Mouse (Mus musculus): ENCODE measurements around the gene Arpc4. TPM values are rescaled to one million over a fixed set of nuclear protein-coding genes. Genes with fewer than 3 reads are reported as not detected.
A peak's percentile ranks its signal among the peaks of the same experiment; 100 is the strongest.

Arpc4 gene
- polyA plus RNA-seq, 1 experiment = 14.9 TPM

DNA sequence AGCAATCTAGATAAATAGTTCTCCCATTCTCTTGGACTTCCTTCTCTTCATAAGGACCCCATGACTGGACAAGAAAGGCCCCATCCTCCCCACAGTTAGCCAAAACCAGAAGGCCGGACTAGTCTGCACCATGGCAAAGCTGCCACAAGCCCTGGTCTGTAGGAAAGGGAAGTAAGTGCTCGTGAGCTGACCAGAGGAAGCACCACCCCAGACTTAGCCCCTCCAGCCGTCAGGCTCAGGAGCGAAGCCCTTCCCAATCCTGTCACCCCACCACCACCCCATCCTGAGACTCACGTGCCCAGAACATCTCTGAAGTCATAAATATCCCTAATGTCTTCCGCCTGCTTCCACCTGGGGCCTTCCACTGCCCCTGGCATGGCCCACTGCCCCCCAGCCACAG, 36.3 kb upstream of the Arpc4 start:
- H3K27me3 ChIP-seq (ENCODE audit: control insufficient read depth) = peaks cover 10% of the 10 kb centered on the region
- H3K4me1 ChIP-seq (ENCODE audit: control insufficient read depth) = peaks cover 17% of the 10 kb centered on the region
- TF ChIP-seq GATA1 (IDR thresholded peaks at IDR 0.05; ENCODE audit: low read length) (no peak), TAL1 (IDR thresholded peaks at IDR 0.05; ENCODE audit: low read length) (no peak)
- H3K36me3 ChIP-seq (ENCODE audit: control insufficient read depth) = peaks cover 5% of the 10 kb centered on the region; the same call in 1 of the 2 replicates
- H3K4me3 ChIP-seq (replicated peaks) = no peak overlapping the region
- no peaks in the 10 kb centered on the region for H3K9me3 ChIP-seq (ENCODE audit: control insufficient read depth, low read length)

DNA sequence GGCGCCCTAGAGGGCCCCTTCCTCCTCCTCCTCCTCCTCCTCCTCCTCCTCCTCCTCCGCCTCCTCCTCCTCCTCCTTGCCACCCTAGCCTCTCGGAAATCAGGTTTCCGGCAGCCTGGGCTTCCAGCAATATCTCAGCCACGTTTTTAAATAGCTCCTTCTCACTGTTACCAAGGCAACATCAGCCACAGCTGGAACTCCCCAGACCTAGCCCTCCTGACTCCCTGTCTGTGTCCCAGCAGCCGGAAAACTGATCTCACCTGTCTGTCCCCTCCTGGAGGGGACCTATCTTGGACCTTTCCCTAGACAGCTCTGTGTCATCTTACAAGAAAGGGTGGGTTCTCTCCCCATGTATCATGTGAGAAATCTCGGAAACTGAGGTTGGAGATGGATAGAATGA, 35.6 kb upstream of the Arpc4 start:
- H3K9me3 ChIP-seq (ENCODE audit: control insufficient read depth, low read length) = no peaks in the 10 kb centered on the region
- no peak overlapping the region for H3K4me3 ChIP-seq (replicated peaks)
- TF ChIP-seq GATA1 (IDR thresholded peaks at IDR 0.05; ENCODE audit: low read length) (no peak), TAL1 (IDR thresholded peaks at IDR 0.05; ENCODE audit: low read length) (no peak)
- H3K36me3 ChIP-seq (ENCODE audit: control insufficient read depth) = peaks cover 3% of the 10 kb centered on the region; the same call in 1 of the 2 replicates
- peaks cover 14% of the 10 kb centered on the region for H3K4me1 ChIP-seq (ENCODE audit: control insufficient read depth)
- peaks cover 10% of the 10 kb centered on the region for H3K27me3 ChIP-seq (ENCODE audit: control insufficient read depth)

DNA sequence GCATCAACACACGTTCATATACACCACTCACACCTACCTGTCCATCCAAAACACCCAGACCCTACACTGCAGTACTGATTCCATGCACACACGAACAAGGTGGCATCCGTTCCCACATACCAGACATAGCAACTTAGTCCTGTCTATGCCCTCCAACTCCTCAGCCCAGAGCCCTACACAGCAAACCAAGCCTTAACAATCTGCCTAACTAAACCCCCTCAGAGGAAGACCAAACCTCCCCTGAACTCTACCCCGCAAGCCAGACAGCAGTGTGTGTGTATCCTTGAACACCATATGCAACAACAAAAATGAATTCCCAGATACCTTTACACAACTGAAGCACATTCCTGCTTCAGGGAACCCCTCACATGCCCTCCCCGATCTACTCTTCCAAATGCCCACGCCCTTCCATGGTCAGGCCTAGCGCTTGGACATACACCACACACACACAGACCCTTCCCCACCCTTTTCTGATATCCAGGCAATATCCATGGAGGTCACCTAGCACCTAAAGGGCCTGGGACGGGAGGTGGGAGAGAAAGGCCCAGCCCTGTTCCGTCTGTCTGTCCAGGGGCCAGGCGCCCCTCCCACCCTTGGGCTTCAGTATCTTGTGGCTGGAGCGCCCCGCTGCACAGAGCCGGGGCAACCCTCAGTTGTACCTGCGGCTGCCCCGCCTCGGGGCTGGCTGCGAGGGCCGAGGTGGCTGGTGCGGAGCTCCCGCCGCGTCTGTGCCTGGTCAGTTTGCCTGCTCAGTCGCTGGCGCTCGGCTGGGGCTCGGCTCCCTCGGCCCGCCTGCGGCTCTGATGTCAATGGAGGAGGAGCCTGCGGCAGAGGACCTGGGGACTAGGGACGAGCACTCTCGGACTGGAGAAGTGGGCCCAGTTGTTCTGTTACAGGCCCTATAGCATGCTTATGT, 34.5 kb upstream of the Arpc4 start, which contains the start of gene Camk1:
TSS of gene Camk1 (minus strand) at position 808 of the 916 bp plus-strand sequence.
- Histone ChIP-seq H3K4me3 (replicated peaks) (peak within 1 kb of the TSS; percentile 59), H3K4me1 (ENCODE audit: control insufficient read depth) (peaks cover 14% of the 10 kb centered on the region), H3K36me3 (ENCODE audit: control insufficient read depth) (no peaks in the 10 kb centered on the region; the same call in 1 of the 2 replicates), H3K9me3 (ENCODE audit: control insufficient read depth, low read length) (no peaks in the 10 kb centered on the region), H3K27me3 (ENCODE audit: control insufficient read depth) (peaks cover 10% of the 10 kb centered on the region)
- no peak for TF ChIP-seq TAL1 (IDR thresholded peaks at IDR 0.05; ENCODE audit: low read length)
- TF ChIP-seq GATA1 (IDR thresholded peaks at IDR 0.05; ENCODE audit: low read length) = no peak

DNA sequence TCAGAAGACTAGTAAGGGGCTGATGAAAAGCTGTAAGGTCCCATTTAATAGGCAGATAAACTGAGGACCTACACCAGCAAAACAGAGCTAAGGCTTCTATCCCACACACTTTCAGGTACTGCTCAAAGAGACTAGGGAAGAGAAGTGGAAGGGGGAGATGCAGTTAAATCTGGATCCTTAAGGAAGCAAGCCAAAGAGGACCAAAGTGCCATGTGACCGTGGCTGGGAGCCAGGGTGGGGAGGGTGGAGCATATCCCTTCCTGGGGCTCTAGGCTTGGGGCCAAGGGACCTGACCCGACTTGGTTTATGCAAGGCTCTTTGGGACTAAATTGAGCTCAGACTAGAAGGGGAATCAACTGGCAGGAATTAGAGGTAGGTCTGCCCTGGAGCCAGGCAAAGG, 33.6 kb upstream of the Arpc4 start:
- peaks cover 14% of the 10 kb centered on the region for H3K4me1 ChIP-seq (ENCODE audit: control insufficient read depth)
- no peak overlapping the region for H3K4me3 ChIP-seq (replicated peaks)
- TF ChIP-seq TAL1 (IDR thresholded peaks at IDR 0.05; ENCODE audit: low read length) (no peak), GATA1 (IDR thresholded peaks at IDR 0.05; ENCODE audit: low read length) (no peak)
- H3K9me3 ChIP-seq (ENCODE audit: control insufficient read depth, low read length) = no peaks in the 10 kb centered on the region
- H3K36me3 ChIP-seq (ENCODE audit: control insufficient read depth) = no peaks in the 10 kb centered on the region; the same call in 1 of the 2 replicates
- peaks cover 10% of the 10 kb centered on the region for H3K27me3 ChIP-seq (ENCODE audit: control insufficient read depth)

DNA sequence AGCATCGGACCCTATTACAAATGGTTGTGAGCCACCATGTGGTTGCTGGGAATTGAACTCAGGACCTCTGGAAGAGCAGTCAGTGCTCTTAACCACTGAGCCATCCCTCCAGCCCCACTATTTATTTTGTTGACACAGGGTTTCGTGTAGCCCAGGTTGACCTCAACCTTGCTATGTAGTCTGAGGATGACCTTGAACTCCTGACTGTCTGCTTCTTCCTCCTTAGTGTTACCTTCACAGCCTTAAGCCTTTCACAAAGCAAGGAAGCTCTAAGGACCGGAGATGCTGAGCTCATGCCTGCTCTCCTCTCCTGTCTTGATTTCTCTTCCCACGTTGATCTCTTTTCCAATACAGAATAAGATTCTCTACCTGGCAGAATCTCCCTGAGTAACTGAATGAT, 31.0 kb upstream of the Arpc4 start:
- Histone ChIP-seq H3K36me3 (ENCODE audit: control insufficient read depth) (no peaks in the 10 kb centered on the region), H3K4me1 (ENCODE audit: control insufficient read depth) (peaks cover 14% of the 10 kb centered on the region), H3K4me3 (replicated peaks) (no peak overlapping the region), H3K9me3 (ENCODE audit: control insufficient read depth, low read length) (no peaks in the 10 kb centered on the region), H3K27me3 (ENCODE audit: control insufficient read depth) (peaks cover 10% of the 10 kb centered on the region)
- TF ChIP-seq GATA1 (IDR thresholded peaks at IDR 0.05; ENCODE audit: low read length) (no peak), TAL1 (IDR thresholded peaks at IDR 0.05; ENCODE audit: low read length) (no peak)

DNA sequence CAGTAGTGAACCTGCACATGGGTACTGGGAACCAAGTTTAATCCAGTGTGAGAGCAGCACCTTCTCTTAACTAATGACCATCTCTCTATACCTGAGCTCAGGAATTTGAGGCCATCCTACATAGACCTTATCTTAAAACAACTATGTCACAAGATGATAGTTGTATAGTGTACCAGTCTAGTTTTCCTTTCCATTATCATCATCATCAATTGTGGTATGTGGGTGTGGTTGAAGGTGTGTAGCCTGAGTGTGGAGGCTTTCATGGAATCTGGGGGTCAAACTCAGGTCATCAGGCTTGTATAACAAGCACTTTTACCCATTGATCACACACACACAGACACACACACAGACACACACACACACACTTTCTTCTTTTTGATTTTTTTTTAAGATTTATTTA, 27.4 kb upstream of the Arpc4 start:
- H3K4me3 ChIP-seq (replicated peaks) = no peak overlapping the region
- H3K4me1 ChIP-seq (ENCODE audit: control insufficient read depth) = no peaks in the 10 kb centered on the region
- TF ChIP-seq GATA1 (IDR thresholded peaks at IDR 0.05; ENCODE audit: low read length) (no peak), TAL1 (IDR thresholded peaks at IDR 0.05; ENCODE audit: low read length) (no peak)
- no peaks in the 10 kb centered on the region for H3K9me3 ChIP-seq (ENCODE audit: control insufficient read depth, low read length)
- H3K27me3 ChIP-seq (ENCODE audit: control insufficient read depth) = peaks cover 2% of the 10 kb centered on the region
- no peaks in the 10 kb centered on the region for H3K36me3 ChIP-seq (ENCODE audit: control insufficient read depth)

DNA sequence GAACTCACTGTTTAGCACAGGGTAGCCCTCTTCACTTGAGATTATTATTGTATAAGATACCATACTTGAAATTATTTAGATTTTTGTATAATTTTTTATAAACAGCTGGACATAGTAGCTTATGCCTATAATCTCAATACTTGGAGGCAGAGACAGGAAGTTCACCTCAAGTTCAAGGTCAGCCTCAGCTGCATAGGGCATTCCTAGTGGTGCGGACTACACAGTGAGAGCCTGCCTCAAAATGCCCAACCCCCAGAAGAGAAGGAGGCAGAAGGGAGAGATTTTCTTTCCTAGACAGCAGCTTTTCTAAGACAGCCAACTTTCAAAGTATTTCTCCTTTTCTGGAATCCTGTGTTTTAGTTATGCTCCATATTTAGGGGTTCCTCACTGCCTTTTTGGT, 26.8 kb upstream of the Arpc4 start:
- Histone ChIP-seq H3K27me3 (ENCODE audit: control insufficient read depth) (peaks cover 2% of the 10 kb centered on the region), H3K36me3 (ENCODE audit: control insufficient read depth) (no peaks in the 10 kb centered on the region), H3K4me1 (ENCODE audit: control insufficient read depth) (no peaks in the 10 kb centered on the region), H3K9me3 (ENCODE audit: control insufficient read depth, low read length) (no peaks in the 10 kb centered on the region), H3K4me3 (replicated peaks) (no peak overlapping the region)
- no peak for TF ChIP-seq TAL1 (IDR thresholded peaks at IDR 0.05; ENCODE audit: low read length)
- TF ChIP-seq GATA1 (IDR thresholded peaks at IDR 0.05; ENCODE audit: low read length) = no peak

DNA sequence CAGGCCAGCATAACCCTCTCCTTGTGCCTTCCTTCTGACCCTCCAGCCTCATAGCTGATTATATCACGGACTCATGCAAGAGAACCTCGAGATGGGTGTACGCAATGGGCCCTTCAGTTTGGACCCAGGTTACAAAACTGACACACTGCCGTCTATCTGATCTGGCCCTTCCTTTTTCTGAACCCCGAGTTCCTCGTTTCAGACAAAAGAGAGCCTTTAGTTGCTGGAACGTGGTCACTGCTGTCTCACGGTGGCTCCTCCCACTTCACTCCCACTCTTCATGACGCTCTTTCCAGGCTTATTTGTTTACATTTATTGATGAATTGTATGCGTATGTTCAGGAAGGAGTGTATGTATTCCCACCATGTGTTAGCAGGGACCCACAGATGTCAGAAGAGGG, 26.3 kb upstream of the Arpc4 start:
- H3K4me1 ChIP-seq (ENCODE audit: control insufficient read depth) = no peaks in the 10 kb centered on the region
- no peaks in the 10 kb centered on the region for H3K36me3 ChIP-seq (ENCODE audit: control insufficient read depth)
- TF ChIP-seq GATA1 (IDR thresholded peaks at IDR 0.05; ENCODE audit: low read length) (no peak), TAL1 (IDR thresholded peaks at IDR 0.05; ENCODE audit: low read length) (no peak)
- H3K27me3 ChIP-seq (ENCODE audit: control insufficient read depth) = peaks cover 2% of the 10 kb centered on the region
- no peaks in the 10 kb centered on the region for H3K9me3 ChIP-seq (ENCODE audit: control insufficient read depth, low read length)
- H3K4me3 ChIP-seq (replicated peaks) = no peak overlapping the region

DNA sequence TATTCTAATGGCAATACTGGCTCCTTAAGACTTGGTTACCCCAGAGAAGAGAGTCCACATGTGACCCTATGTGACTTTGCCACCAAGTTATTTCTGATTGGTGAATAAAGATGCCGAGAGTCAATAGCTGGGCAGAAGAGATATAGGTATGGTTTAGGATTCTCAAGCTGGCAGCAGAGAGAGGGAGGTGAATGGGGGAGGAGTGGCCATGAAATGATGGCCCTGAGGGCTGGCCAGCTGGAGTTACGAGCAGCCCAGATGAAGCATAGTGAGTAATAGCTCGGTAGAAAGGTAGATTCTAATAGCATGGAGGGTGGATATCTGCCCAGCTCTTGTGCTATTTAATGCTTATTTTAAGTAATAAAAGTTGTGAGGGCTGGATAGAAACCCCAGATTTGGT, 25.1 kb upstream of the Arpc4 start:
- Histone ChIP-seq H3K9me3 (ENCODE audit: control insufficient read depth, low read length) (no peaks in the 10 kb centered on the region), H3K4me3 (replicated peaks) (no peak overlapping the region), H3K27me3 (ENCODE audit: control insufficient read depth) (peaks cover 2% of the 10 kb centered on the region), H3K4me1 (ENCODE audit: control insufficient read depth) (no peaks in the 10 kb centered on the region), H3K36me3 (ENCODE audit: control insufficient read depth) (no peaks in the 10 kb centered on the region)
- no peak for TF ChIP-seq TAL1 (IDR thresholded peaks at IDR 0.05; ENCODE audit: low read length)
